Mouse (Mus musculus) heart, adult 2 months (tissue): ENCODE results near the gene Klhl18.

Experiments
- CTCF ChIP-seq: fragments of 200-600 bp; IDR thresholded peaks from 2 replicates; pipeline ENCODE4 v1.8.1; 2022; ENCODE audit warnings: antibody characterized with exemption, mild to moderate bottlenecking, moderate library complexity
- EP300 ChIP-seq: fragments of 200-500 bp; IDR thresholded peaks from 2 replicates; pipeline ENCODE4 v1.6.1; 2011; ENCODE audit warnings: low read depth, low read length, control low read depth; ENCODE audit not compliant: insufficient read depth
- POLR2A ChIP-seq: fragments of 200-500 bp; IDR thresholded peaks from 2 replicates; pipeline ENCODE4 v1.6.1; 2011; ENCODE audit warnings: mild to moderate bottlenecking, low read depth, low read length, control low read depth; ENCODE audit not compliant: insufficient read depth

GRCm38 (mm10) chr9:110419511-110420112 lies 56.9 kb downstream of the Klhl18 start, which contains the start of gene Ngp:
- TF ChIP-seq CTCF (no peak), EP300 (no peak), POLR2A (no peak)
